Mouse (Mus musculus) thymus, postnatal 25 days (tissue): ENCODE results near the gene Clmp.
A peak's percentile ranks its signal among the peaks of the same experiment; 100 is the strongest.
"Not testable (repeated sequence)": the region's sequence is repeated elsewhere in the genome, so short reads cannot be mapped to it uniquely, and the experiment has no call there.

Experiments used
- DNase-seq: peaks from one replicate; pipeline ENCODE4 v3.0.0; 2022

Gene Clmp

GRCm38 (mm10) chr9:40804576-40804975 is 118.8 kb downstream of the Clmp start:
- DNase-seq: not testable (repeated sequence)

DNA sequence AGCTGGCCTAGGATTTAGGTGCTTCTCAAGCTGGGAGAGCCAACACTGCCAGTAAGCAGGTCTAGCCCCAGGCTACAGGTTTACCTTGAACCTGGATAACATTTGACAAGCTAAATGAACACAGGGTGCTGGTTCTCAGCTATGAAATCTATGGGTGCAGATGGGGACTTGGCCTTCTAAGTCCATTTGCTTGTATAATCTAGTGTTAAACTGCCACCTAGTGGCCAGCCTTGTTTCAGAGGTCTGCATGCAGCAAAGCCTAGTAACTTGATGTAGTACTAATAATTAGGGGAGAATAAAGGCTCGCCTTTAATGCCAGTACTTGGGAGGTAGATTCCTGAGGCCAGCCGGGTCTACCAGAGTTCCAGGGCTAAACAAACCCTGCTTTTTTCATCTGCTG is 119.5 kb downstream of the Clmp start:
- peak; percentile 74 for DNase-seq

- DNase-seq: no peak
These were observed 120.9 kb downstream of the Clmp start for GRCm38 (mm10) chr9:40806440-40807288.

DNA sequence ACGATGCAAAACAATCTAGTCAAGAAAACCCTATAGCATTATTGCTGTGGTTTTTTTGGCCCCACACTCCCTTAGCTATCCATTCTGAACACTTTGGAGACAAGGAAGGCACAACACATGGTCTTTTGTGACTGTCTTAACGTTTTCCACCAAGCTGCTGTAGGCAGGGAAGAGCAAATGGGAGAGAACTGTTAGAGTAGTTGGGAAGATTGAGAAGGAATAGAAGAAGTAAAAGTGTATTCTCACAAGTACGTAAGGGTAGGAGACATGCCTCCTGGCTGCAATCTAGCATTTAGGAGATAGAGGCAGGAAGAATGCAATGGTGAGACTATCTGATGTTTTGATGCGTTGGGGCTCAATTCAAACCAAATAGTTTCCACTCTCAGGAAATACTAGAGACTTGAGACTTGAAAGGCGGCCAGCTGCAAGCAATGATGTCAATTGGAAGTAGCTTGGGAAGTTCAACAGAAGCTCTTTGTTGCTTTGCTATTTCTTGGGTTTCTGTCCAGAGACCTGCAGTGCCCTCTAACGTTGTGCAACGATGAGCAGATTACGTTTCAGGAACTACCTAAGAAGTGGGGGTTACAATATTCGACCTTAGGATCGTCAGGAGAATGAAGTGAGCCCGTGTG is 121.6 kb downstream of the Clmp start:
- no peak for DNase-seq

DNA sequence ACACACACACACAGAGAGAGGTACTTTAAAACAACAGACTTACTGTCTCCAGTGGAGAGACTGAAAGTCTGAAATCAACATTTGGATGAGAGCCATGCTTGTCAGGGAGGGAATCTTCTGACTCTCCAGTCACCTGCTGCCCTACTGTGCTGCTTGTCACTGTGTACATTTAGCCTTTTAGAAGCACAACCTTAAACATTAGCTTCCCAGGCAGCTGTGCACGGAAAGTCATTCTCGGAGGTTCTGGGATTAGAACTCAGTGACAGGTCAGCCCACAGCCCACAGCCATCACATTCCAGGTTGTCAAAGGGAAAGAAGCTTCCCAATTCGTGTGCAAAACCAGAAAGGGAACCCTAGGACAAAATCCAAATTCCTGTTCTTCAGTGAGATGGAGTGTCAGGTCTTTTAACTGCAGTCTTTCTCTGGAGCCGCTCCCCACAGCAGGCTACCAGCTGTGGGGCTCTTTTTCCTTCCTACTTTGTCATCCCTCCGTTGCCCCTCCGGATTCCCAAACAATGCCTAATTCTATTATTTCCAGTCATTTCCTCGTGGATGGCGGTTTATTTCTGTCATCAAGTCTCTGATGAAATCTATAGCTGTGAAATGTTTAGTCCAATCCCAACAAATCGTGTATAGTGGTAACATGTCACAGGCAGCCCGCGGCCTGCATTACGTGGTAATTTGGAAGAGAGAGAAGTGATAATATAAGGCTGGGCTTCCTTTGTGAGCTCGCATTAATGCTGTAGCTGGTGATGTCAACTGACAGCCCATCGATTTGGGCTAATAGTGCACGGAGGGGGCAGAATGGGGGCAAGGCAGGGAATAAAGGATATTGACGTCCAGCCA is 122.5 kb downstream of the Clmp start:
- no peak for DNase-seq

DNA sequence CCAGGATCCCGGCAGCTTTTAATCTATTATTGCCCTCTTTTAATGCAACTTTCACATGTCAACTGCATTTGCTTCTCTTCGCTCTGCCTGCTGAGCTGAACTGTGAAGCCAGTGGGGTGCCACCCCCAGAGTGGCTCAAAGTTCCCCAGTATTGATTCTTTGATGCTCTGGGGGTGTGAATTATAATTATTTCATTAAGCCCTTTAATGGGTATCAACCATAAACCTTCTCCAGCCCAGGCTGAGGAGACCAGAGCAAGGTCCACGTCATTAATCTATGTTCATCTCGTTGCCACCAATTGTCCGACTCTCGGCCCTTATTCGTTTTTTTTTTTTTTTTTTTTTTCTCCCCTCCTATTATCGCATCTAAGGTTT is 123.1 kb downstream of the Clmp start:
- no peak for DNase-seq

DNA sequence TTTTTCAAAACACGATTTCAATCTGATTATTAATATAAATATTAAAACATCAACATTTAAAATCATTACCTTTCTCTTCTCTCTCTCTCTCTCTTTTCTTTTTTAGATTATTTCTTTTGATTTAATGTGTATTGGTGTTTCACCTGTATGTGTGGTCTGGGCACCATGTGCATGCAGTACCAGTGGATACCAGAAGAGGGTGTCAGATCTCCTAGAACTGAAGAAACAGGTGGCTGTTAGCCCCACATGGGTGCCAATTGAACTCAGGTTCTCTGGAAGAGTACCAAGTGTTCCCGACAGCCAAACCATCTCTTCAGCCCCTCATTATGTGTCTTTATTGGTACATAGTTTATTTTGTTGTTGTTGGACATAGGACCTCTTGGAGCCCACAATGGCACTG is 126.1 kb downstream of the Clmp start:
- DNase-seq: peak; percentile 29

- no peak for DNase-seq
These were observed 128.3 kb downstream of the Clmp start for GRCm38 (mm10) chr9:40814060-40814459.

DNA sequence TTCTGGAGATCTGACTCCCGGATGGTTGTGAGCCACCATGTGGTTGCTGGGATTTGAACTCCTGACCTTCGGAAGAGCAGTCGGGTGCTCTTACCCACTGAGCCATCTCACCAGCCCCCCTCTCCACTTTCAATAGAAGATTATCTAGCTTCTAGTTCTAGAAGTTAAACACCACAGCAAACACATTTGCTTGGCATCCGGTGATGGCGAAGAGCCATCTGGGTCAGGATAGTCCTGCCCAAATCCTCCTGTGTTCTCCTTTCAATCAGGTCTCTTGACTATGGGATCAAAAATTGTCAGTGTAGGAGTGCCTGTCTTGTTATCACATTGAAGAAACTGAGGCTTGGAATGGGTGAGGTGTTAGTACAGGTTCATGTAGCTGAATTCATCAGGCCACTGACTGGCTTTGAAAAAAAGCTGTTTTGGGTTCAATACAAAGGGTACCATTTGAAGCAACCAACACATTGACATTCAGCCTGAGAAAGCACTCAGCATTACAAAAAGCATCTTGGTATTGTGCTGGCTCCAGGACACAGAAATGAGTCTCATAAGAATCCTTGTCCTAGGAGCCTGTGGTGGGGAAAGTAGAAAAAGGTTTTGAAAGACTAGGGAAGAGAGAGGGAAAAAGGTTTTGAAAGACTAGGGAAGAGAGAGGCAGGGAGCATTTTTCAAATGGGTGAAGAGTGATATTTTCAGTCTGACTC is 131.7 kb downstream of the Clmp start:
- DNase-seq: no peak

GRCm38 (mm10) chr9:40825601-40826000 is 139.8 kb downstream of the Clmp start:
- DNase-seq: no peak

DNA sequence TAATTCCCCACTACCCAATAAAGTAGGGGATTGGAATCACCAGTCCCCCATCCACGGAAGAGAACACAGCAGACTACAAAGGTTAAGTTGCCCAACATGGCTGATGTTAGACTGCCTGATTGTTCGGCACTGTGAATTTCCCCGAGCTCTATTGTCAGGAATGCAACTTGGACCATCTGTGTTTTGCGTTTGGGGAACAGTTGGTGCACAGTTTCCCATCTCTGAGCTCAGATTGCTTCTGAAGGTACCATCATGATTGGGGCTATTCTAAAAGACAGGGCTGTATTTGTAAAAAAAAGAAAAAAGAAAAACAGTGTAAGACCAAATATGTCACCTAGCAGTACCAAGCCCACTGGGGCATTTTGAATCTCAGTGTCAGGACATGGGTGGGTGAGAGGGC is 141.6 kb downstream of the Clmp start:
- DNase-seq: no peak

GRCm38 (mm10) chr9:40834569-40834968 is 148.8 kb downstream of the Clmp start:
- DNase-seq: peak; percentile 72
